Mouse (Mus musculus) G1E-ER4 (cell line): Measurements from ENCODE around the gene H2-DMa. TPM values are rescaled to one million over a fixed set of nuclear protein-coding genes. Genes with fewer than 3 reads are reported as not detected.

Experiments used
- GATA1 ChIP-seq: IDR thresholded peaks from one replicate; pipeline ENCODE4 v1.8.0; 2012; ENCODE audit warnings: low read length, inconsistent platforms
- polyA plus RNA-seq: library from polyadenylated mRNA; stranded (reverse); fragments of >175 nt; gene quantifications from 2 replicates; pipeline ENCODE4 v1.2.3, GENCODE M21; 2012

H2-DMa gene
- polyA plus RNA-seq, 1 experiment, result 2.0 TPM

DNA sequence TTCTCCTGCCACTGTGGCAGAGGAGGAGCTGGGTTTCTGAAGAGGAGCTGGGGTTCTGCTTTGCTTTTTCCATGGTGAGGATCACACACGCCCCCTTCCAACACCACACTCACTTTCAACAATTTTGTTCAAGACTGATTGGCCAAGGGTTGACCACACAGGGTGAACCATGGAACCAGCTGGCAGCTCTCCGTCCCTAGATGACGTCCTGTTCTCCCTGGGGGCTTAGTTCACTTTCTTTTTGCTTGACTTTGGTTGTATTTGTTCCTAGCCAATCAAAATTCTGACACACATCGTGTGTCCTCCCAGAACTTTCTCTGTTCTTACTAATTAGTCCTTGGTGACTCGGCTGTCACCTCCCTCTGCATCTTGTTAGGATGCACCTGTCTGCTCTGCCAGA, 22.1 kb upstream of the H2-DMa start:
- no peak for TF ChIP-seq GATA1

DNA sequence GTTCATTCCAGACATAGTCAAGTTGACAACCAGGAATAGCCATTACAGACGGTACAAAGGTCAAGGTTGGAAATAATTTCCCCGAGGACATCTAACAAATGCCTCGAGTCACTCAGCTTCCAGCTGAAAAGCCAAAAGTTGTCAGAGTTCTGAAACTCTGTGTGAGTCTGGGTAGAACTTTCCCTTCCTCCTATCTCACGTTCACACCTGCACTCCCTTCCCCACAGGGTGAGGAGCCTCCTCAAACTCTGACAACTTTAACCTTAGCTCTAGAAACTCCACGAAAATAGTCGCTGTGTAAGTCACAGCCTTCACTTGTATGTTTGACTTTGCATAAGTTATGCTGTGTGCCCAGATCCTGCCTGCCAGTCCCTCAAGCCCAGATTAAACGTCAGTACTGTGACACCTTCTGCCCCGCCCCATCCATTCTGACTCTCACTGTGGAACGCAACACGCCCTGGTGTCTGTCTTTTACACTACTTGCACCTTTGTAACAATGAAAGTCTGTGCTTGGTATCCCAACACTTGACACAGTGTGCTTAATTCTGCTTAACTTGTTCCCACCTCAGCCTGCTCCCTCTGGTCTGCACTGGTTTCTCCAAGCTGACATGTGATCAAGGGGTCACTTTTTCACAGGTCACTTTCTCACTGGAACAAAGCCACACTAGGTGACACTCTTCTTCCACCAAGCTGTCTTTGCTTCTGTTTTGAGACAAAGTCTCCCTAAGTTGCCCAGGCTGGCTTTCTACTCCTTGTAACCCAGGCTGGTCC, 20.4 kb upstream of the H2-DMa start:
- TF ChIP-seq GATA1, result no peak

DNA sequence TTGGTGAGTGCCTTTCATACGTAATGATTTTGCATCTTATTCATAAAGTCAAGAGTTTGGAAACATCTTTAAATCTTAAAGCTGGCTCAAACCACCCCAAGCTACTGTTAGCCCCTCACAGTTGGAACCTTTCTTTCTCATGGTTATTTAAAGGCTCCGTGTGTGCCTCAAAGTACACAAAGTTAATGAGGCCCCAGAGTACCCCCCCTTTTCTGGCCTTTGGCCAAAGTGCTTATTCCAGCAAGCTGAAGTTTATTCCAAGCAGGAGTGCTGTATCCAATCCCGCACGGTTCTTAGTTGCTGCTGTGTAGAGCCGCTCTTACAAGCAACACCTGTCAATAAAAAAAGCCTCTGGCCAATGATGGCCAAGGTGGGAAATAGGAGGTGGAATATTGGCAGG, 19.8 kb upstream of the H2-DMa start:
- no peak for TF ChIP-seq GATA1

DNA sequence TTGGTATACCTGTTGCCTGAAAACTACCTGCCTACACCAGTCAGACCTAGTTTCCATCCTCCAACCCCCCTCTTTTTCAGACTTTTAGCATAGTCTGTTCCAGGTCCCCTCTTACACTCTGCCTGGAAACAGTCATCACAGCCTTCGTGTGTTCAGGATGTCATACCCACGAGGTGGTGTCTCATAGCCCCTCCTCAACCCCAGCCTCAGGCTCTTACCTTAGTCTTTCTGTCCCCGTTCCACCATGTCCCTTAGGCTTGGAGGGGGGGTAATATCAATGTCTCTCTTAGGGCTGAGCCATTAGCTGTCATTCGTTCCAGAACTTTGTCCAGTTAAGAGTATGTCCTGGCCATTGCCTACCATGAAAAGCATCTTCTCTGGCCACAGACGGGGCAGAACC, 18.2 kb upstream of the H2-DMa start:
- no peak for TF ChIP-seq GATA1

DNA sequence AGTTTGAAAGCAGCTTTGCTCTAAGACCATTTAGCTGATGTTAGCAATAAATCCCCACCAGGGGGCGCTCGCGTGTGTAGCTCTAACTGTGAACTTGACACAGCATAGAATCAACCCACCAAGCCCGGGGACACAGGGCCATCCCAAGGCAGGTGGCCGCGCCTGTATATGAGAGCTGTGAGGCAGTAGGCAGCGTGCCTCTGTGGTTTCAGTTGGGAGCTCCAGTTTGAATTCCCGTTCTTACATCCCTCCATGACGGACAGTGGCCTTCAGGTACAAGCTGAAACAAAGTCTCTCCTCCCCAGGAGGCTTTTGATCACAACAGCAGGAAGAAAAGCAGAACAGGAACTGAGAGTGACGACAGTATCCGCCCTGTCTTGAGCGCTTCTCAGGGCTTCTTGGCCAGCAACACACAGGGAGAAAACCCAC, 17.7 kb upstream of the H2-DMa start:
- no peak for TF ChIP-seq GATA1

DNA sequence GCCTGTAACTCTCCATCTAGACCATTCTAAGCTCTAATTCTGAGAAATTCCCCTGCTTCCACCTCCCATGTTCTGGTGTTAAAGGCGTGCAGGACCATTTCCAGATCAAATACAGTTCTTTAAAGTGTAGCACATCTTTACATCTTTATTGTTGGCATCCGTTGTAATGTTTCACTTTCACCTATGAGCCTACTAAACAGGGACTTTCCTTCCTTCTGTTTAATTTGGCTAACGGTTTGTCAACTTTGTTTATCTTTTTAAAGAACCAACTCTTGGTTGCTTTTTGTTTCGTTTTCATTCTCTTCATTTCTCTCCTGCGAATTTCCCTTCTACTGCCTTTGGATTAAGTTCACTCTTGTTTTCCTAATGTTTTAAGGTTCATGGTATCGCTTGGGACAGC, 16.5 kb upstream of the H2-DMa start:
- no peak for TF ChIP-seq GATA1

DNA sequence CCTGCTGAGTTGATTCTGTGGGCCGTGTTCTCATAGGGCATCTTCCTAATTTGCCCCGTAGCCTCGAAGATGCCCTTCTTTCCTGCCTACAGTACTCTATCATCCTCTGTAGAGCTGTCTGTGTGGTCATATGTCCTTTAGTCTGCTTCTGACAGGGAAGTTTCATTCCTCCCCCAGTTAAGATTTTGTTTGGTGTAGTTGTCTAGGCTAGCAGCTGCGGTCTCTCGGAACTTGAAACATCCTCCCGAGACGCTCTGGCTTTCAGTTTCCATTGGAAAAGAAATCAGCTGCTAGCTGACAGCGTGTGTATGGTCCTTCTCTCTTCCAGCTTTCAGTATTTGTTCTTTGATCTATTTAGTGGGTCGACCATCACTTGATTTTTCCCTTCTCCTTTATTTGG, 14.5 kb upstream of the H2-DMa start:
- no peak for TF ChIP-seq GATA1

DNA sequence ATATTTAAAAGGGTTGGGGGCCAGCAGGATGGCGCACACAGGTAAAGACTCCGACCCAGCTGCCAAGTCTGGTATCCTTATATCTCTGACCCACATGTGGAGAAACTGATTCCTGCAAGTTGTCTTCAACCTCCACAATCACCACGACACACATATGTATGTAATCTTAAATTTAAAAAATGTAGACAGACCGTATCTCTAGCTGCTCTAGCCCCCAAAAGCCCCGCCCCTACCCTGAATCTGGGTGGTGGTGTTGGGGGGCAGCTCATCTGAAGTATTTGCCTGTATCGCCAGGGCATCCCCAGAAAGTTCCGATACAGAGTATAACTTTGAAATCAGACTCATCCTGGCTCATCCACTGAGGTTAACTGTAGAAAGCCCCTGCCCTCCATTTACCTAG, 12.8 kb upstream of the H2-DMa start:
- no peak for TF ChIP-seq GATA1

DNA sequence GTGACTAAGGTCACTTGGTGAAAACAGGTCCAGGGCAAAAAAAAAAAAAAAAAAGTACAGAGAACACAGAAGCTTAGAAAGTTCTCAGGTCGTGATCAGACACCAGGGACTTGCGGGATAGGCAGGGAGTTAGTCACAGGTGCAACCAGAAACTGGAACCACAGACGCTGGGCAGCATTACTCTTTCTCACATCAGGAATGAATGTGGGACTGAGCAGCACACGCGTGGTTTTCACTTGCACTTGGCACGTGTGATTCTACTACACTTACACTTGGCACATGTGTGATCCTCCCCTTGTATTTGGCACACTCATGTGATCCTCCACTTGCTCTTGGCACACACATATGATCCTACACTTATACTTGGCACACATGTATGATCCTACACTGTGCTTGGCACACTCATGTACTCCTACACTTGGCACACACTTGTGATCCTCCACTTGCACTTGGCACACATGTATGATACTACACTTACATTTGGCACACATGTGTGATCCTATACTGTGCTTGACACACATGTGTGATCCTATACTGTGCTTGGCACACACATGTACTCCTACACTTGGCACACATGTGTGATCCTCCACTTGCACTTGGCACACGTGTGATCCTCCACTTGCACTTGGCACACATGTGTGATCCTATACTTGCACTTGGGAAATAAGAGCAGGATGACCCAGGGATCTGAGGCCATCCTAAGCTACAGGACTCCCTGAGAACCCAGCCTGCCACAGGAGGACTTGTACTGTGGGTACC, 12.1 kb upstream of the H2-DMa start:
- TF ChIP-seq GATA1, result no peak

DNA sequence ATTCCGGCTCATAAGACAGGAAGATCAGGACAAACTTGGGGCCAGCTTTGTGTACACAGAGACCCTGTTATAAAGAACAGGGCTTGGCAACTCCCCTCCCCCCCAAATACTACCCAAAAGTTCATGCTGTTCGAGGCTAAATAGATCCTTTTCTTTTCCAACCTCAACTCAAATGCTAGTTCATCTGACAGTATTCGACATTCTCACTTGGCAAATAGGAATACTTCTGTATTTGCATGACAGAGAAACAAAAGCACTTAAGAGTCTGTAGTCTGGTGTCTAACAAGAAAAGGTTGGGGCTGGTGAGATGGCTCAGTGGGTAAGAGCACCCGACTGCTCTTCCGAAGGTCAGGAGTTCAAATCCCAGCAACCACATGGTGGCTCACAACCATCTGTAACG, 10.9 kb upstream of the H2-DMa start:
- no peak for TF ChIP-seq GATA1

DNA sequence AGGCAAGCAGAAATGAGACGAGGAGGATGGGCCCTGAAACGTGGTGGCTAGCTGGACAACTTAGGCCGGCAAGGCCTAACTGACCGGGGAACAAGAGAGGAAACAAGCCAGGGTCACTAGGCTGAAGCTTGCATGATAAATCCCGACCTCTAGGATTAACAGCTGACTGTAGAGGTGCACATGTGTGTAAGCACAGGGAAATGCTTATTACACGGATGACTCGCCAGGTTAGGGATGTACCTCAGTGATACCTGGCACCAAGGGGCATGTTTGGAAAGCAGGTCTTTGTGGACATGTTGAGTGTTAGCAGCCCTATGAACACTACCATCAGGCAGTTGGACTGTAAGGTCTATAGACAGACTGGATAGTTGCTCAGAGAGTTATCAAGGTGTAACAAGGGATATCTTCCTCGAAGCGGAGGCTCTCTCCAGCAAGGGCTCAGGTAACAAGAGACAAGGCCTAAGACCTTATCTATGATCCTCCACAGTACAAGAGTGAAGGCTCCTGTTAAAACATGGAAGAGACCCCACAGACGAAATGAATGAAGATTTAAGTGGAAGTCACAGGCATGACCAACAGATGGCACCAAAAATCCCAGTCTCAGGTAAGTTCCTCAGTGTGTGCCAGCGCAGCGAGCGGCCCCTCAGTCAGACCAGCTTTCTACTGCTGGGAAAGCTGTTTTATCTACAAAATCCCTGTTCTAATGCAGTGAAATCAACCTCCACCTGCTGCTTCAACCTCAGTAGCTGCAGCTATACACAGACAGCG, 10.1 kb upstream of the H2-DMa start:
- no peak for TF ChIP-seq GATA1

DNA sequence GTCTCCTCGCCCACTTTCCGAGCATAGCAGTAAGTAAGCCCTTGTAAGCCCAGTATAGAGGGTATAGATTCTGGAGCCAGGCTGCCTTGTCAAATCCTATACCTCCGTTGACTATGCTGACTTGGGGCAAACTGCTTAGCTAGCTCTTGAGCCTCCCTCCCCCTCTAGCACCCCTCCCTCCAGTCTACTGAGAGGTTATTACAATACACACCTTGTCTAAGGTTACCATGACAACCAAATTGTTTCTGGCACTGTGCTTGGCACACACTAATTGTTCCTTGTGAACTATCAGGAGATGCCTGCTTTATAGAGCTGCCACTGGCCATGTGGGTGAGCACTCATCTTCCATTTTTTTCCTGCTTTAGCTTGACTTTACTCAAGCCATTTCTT, 9.5 kb upstream of the H2-DMa start:
- no peak for TF ChIP-seq GATA1

DNA sequence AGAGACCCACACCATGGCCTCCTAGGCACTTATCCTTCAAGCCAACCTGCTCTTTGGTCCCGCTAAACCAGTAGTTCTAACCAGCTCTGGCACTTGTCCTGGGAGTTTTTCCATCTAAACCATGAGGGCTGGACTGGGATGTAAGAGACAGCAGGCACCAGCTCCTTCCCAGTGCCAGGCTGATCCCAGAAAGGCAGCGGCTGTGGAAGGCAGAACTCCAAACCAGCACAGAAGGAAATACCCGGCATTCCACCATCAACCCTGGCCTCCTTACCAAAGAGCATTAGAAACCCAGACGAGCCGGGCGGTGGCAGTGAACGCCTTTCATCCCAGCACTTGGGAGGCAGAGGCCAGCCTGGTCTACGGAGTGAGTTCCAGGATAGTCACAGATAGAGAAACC, 9.0 kb upstream of the H2-DMa start:
- TF ChIP-seq GATA1, result no peak

DNA sequence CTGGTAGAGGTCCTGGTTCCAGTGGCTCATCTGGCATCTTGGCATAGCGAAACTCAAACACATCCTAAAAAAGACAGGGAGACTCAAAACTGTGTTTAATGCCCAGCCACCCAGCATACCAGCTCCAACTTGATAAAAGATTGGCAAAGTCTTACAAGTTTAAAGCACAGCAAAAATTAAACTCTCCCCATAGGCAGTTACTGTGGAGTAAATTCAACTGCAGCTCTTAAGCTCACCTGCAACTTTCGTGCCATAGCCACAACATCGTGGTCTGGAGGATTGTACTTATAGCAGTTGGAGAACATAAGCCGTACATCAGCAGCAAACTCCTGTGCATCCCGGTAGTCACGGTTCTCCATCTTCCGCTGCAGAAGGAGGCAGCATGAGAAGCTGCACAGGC, 5.2 kb upstream of the H2-DMa start:
- no peak for TF ChIP-seq GATA1

DNA sequence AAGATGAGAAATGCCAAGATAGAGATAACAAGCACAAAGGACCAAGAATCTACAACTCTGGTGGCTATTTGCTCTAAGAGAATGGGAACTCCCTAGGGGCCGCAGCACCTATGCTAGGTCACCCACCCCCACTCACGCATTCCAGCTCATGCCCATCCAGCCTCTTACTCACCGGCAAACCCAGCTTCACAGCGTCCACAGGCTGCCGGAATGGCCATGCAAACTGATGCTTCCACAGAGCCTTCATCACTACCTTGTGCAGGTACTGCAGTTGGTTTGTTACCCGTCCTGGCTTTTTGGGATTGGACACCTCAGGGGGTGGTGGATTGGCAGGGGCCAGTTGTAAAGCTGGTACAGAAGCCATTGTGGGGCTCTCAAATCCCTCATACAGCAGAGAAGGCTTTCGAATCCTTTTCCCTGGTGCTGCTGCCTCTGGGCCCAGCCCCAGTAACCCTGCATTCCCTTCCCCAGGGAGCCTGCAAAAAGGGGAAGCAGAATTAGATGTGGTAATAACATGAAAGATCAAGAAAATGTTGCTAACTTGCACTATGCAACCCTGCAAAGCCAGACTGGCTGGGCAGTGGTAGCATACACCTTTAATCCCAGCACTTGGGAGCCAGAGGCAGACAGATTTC, 2.5 kb upstream of the H2-DMa start:
- TF ChIP-seq GATA1, result no peak
